Mouse (Mus musculus) forebrain, embryonic 10.5 days (tissue): ENCODE results near the gene Dtd1. TPM values are rescaled to one million over a fixed set of nuclear protein-coding genes. Genes with fewer than 3 reads are reported as not detected.
"Not testable (repeated sequence)": the region's sequence is repeated elsewhere in the genome, so short reads cannot be mapped to it uniquely, and the experiment has no call there.

Experiments
- DNase-seq: peaks from one replicate; pipeline ENCODE4 v3.0.0-alpha.2; 2017; ENCODE audit warnings: low spot score; ENCODE audit errors: extremely low spot score
- H3K27ac ChIP-seq: fragments of 300-500 bp; sonication (generic); 2 replicates; pipeline ENCODE4 v1.5.1; 2016; ENCODE audit warnings: mild to moderate bottlenecking
- H3K27me3 ChIP-seq: fragments of 300-500 bp; sonication (generic); 2 replicates; pipeline ENCODE4 v1.6.1; 2016; ENCODE audit warnings: mild to moderate bottlenecking; ENCODE audit not compliant: poor library complexity, severe bottlenecking
- H3K36me3 ChIP-seq: fragments of 300-500 bp; sonication (generic); replicated peaks from 2 replicates; pipeline ENCODE4 v1.6.1; 2016; ENCODE audit warnings: mild to moderate bottlenecking, moderate library complexity
- H3K4me1 ChIP-seq: fragments of 300-500 bp; sonication (generic); 2 replicates; pipeline ENCODE4 v1.6.1; 2016
- H3K4me3 ChIP-seq: fragments of 300-500 bp; sonication (generic); 2 replicates; pipeline ENCODE4 v1.5.1; 2016; ENCODE audit warnings: mild to moderate bottlenecking, moderate library complexity
- H3K9me3 ChIP-seq: fragments of 300-500 bp; sonication (generic); 2 replicates; pipeline ENCODE4 v1.6.1; 2016; ENCODE audit warnings: mild to moderate bottlenecking, moderate library complexity
- WGBS: fragments of 180-500 bp; shearing (Covaris S2); methylation state at CpG from one replicate; pipeline ENCODE4 v1.1.7; 2016; 5-methylcytosine and 5-hydroxymethylcytosine counted together
- polyA plus RNA-seq: library from polyadenylated mRNA; unstranded; fragments of >200 nt; fragmentation: Nextera tagmentation; extraction: Ambion mirVana; gene quantifications from 2 replicates; pipeline ENCODE4 v1.2.1, GENCODE M21; 2016

The Dtd1 gene
- polyA plus RNA-seq = 37.7 and 40.4 TPM in 2 replicates

DNA sequence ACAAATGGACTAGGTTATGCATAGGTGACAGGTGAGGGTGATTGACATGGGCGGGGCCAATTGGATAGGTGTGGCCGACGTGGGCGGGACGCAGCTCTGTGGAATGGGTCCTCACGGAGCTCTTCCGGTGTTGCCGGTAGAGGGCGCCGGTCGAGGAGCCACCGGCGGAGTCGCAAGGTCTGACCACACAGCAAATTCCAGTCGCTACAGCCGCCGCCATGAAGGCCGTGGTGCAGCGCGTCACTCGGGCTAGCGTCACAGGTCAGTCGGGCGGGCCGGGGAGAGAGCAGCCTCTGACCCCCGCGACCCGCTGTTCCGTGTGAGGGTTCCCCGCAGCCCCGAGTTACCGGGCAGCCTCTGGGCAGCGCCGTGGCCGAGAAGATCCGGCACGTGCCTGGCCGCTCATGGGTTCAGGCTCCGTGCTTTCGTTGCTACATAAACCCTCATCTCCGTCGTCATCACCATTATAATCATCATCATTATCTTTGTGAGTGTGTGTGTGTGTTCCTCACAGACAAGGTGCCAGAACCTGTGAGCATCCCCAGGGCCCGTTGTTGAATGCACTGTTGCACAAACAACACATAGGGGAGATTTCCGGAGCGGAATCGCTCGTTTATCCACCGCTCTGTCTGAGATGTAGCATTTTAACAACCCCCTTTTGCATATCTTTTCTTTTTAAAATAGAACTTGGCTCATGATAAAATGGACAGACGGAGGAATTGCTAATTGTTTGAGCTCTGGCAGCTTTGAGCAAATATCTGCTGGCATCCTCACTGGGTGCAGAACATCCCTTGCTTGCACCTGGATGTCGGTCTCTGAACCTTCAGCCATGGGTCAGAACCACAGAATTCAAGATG, at the start of gene Dtd1:
TSS of gene Dtd1 (plus strand) at position 67 of the 857 bp plus-strand sequence.
- peak within 1 kb of the TSS; percentile 63 for H3K4me3 ChIP-seq
- no peaks in the 10 kb centered on the region for H3K9me3 ChIP-seq
- H3K36me3 ChIP-seq = peaks cover 8% of the 10 kb centered on the region
- H3K27ac ChIP-seq = peak within 1 kb of the TSS; percentile 89
- H3K4me1 ChIP-seq = peaks cover 6% of the 10 kb centered on the region
- H3K27me3 ChIP-seq = no peaks in the 10 kb centered on the region
- 2% methylated on average over 50 of the region's 50 CpGs for WGBS
- peak; percentile 87 for DNase-seq

- Histone ChIP-seq H3K9me3 (no peaks in the 10 kb centered on the region), H3K27me3 (no peaks in the 10 kb centered on the region), H3K4me3 (peak within 1 kb of the TSS; percentile 69), H3K36me3 (peaks cover 31% of the 10 kb centered on the region), H3K27ac (peak within 1 kb of the TSS; percentile 92), H3K4me1 (peaks cover 15% of the 10 kb centered on the region)
- WGBS = under 1% methylated on average over 17 of the region's 17 CpGs
- peak; percentile 85 for DNase-seq
These were observed 49.2 kb upstream of the Dtd1 start, which contains the start of gene Rbbp9 for GRCm38 (mm10) chr2:144550529-144550928. Gene Rbbp9 (minus strand): TSS chr2:144550869.

DNA sequence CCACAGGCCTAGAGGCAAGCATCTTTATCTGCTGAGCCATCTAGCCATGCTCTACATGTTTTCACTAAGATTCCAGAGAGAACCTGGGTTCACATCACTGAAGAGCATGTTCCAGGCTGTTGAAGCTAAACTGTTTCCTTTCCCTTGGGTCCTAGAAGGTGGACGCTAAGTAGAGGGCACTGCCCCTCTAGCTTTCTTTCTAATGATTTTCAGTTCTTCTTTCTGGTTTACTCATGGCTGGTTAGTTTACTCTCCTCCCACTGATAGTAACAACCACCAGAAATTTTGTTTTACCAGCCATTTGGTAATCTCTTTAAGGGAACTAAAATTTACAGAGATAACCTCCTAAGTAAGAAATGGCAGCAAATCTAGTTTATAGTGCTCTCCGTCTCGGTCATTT, 45.8 kb upstream of the Dtd1 start:
- 94% methylated on average over 3 of the region's 3 CpGs for WGBS
- H3K36me3 ChIP-seq = peaks cover 1% of the 10 kb centered on the region; the same call in 1 of the 2 replicates

DNA sequence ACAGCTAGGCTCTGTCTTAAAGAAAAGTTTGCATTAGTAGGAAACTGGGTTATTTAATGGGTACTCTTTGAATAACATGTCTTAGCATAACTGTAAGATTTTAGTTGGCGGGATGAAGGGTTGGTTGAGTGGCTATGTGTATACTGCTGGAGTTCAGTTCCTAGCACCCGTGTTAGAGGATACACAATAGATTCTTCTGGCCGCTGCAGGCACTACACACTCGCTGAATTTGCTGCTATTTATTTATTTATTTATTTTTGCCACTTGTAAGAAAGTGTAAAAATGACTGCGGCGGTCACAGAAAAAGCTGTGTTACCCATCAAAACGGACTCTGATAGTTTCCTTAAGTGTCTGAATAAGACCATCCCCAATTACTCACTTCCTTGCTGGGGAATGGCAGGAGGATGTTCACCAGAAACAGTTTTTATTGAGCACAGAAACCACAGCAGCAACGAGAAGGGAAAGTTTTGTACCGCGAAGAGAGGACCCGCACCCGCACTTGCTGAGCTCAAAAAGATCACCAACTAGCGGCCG, 44.3 kb upstream of the Dtd1 start:
- Histone ChIP-seq H3K4me3 (peak overlapping the region; percentile 88), H3K9me3 (no peaks in the 10 kb centered on the region), H3K27me3 (no peaks in the 10 kb centered on the region), H3K4me1 (peaks cover 19% of the 10 kb centered on the region), H3K36me3 (peaks cover 15% of the 10 kb centered on the region), H3K27ac (peak overlapping the region; percentile 93)
- peak; percentile 15 for DNase-seq
- WGBS = 4% methylated on average over 14 of the region's 14 CpGs

More for the DNA sequence above, 45.8 kb upstream of the Dtd1 start:
- Histone ChIP-seq H3K4me3 (no peak overlapping the region), H3K27me3 (no peaks in the 10 kb centered on the region), H3K9me3 (no peaks in the 10 kb centered on the region), H3K4me1 (peaks cover 29% of the 10 kb centered on the region), H3K27ac (no peak overlapping the region)
- DNase-seq = no peak

GRCm38 (mm10) chr2:144555820-144556552, 43.7 kb upstream of the Dtd1 start, which contains the start of gene Sec23b:
Gene Sec23b (plus strand): TSS chr2:144556229.
- H3K4me3 ChIP-seq = peak within 1 kb of the TSS; percentile 88
- under 1% methylated on average over 44 of the region's 44 CpGs for WGBS
- peak; percentile 95 for DNase-seq
- H3K27me3 ChIP-seq = no peaks in the 10 kb centered on the region
- H3K4me1 ChIP-seq = peaks cover 19% of the 10 kb centered on the region
- peak within 1 kb of the TSS; percentile 93 for H3K27ac ChIP-seq
- H3K9me3 ChIP-seq = no peaks in the 10 kb centered on the region
- H3K36me3 ChIP-seq = peaks cover 18% of the 10 kb centered on the region

DNA sequence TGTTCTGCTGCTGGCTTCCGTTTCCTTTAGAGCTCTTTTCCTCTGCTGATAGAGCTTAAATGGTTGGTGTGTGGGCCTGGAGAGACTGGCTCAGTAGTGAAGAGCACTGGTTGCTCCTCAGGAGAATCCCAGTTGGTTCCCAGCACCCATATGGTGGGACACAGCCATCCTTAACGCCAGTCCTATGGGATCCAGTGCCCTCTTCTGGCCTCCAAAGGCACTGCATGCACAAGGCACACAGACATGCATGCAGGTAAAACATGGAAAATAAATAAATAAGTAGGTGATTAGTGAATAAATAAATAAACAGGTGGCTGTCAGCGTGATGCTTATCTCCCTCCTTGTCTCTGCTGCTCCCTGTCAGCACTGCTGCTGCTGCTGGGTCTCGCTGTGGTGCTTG, 11.0 kb upstream of the Dtd1 start:
- Histone ChIP-seq H3K36me3 (peaks cover 71% of the 10 kb centered on the region), H3K4me3 (no peak overlapping the region), H3K9me3 (no peaks in the 10 kb centered on the region), H3K27ac (no peak overlapping the region), H3K27me3 (no peaks in the 10 kb centered on the region), H3K4me1 (0 out of 2 replicates have a peak, but pooled peaks cover 2% of the 10 kb centered on the region)
- WGBS = 81% methylated on average over 4 of the region's 4 CpGs
- DNase-seq = no peak

- H3K4me3 ChIP-seq, H3K27ac ChIP-seq, DNase-seq, H3K9me3 ChIP-seq, H3K27me3 ChIP-seq, H3K4me1 ChIP-seq: not testable (repeated sequence)
- 63% methylated on average over 8 of the region's 8 CpGs for WGBS
- H3K36me3 ChIP-seq = peaks cover 36% of the 10 kb centered on the region
These were observed 6.7 kb upstream of the Dtd1 start for GRCm38 (mm10) chr2:144593036-144593435.

GRCm38 (mm10) chr2:144593951-144594651, 5.6 kb upstream of the Dtd1 start, which contains the start of gene Smim26:
Gene Smim26 (plus strand): TSS chr2:144594054.
- no peaks in the 10 kb centered on the region for H3K27me3 ChIP-seq
- WGBS = 4% methylated on average over 31 of the region's 31 CpGs
- peak; percentile 77 for DNase-seq
- H3K4me1 ChIP-seq = peaks cover 8% of the 10 kb centered on the region
- H3K9me3 ChIP-seq = no peaks in the 10 kb centered on the region
- H3K27ac ChIP-seq = peak within 1 kb of the TSS; percentile 82
- H3K36me3 ChIP-seq = peaks cover 26% of the 10 kb centered on the region
- H3K4me3 ChIP-seq = peak within 1 kb of the TSS; percentile 71

DNA sequence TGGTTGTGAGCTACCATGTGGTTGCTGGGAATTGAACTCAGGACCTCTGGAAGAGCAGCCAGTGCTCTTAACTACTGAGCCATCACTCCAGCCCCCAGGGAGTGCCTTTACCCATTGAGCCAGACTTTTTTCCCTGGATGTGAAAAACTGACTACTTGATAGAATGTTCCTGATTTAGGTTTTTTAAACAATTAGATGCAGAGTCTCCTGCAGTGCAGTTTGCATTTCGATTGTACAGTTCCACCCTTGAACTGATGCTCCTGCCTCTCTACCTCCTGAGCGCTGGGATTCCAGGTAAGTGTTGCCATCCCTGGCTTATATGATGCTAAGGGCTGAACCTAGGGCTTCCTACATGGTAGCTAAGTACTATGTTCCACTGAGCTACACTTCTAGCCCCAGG, 1.7 kb upstream of the Dtd1 start:
- DNase-seq = no peak
- Histone ChIP-seq H3K27ac (no peak overlapping the region), H3K27me3 (no peaks in the 10 kb centered on the region), H3K4me3 (no peak overlapping the region), H3K36me3 (peaks cover 8% of the 10 kb centered on the region), H3K9me3 (no peaks in the 10 kb centered on the region), H3K4me1 (peaks cover 14% of the 10 kb centered on the region)
- 76% methylated on average over 2 of the region's 2 CpGs for WGBS

- Histone ChIP-seq H3K36me3 (no peaks in the 10 kb centered on the region), H3K27me3 (no peaks in the 10 kb centered on the region), H3K27ac (no peak overlapping the region), H3K4me3 (no peak overlapping the region), H3K4me1 (peaks cover 6% of the 10 kb centered on the region), H3K9me3 (no peaks in the 10 kb centered on the region)
- 85% methylated on average over 1 of the region's 1 CpGs for WGBS
- DNase-seq = no peak
These were observed 1.9 kb downstream of the Dtd1 start for GRCm38 (mm10) chr2:144601576-144601975.

DNA sequence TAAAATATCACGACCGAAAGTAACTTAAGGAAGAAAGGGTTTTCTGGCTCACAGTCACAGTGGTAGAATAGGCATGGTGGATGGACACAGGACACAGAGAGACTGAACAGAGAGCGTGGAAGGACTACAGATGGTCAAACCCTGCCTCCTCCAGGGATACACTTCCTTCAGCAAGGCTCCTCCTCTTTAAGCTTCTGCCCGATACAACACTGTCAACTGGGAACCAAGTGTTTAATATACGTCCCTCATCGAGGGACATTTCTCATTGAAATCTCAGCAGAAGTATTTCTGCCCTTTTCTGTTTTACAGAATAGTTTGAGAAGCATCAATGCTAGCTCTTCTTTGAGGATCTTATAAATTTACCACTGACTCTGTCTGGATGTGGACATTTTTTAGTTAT, 14.3 kb downstream of the Dtd1 start:
- Histone ChIP-seq H3K4me1 (no peaks in the 10 kb centered on the region), H3K27ac (no peak overlapping the region), H3K4me3 (no peak overlapping the region), H3K27me3 (no peaks in the 10 kb centered on the region), H3K9me3 (0 out of 2 replicates have a peak, but pooled peaks cover 5% of the 10 kb centered on the region), H3K36me3 (no peaks in the 10 kb centered on the region)
- 91% methylated on average over 6 of the region's 6 CpGs for whole genome bisulfite sequencing
- DNase-seq = no peak
